8 mouse cellular contexts compared by ENCODE assay signal in genomic region chr2:35977749-35978148, GRCm38 (mm10). TPM values are rescaled to one million over a fixed set of nuclear protein-coding genes. Genes with fewer than 3 reads are reported as not detected.
A peak's percentile ranks its signal among the peaks of the same experiment; 100 is the strongest.
DNase-seq lines count a peak whose midpoint lies in the region; ATAC-seq and TF ChIP-seq lines count a peak whose summit lies in the region.

No protein-coding gene starts in this region.

- no peaks in the 10 kb centered on the region for H3K27me3 ChIP-seq in lung, postnatal 0 days (replicated peaks; ENCODE audit: insufficient read depth, low read length)
- H3K27me3 ChIP-seq in neural tube, embryonic 15.5 days (replicated peaks) = no peaks in the 10 kb centered on the region

- 86% methylated on average over 3 of the region's 3 CpGs for WGBS in lung, postnatal 0 days
- 76% methylated on average over 3 of the region's 3 CpGs for WGBS in lung, adult 2 months
- WGBS in large intestine, adult 2 months = 57% methylated on average over 3 of the region's 3 CpGs
- WGBS in neural tube, embryonic 15.5 days = 99% methylated on average over 3 of the region's 3 CpGs

- H3K9ac ChIP-seq in lung, postnatal 0 days (replicated peaks; ENCODE audit: low read depth) = no peak overlapping the region
- no peak overlapping the region for H3K9ac ChIP-seq in neural tube, embryonic 15.5 days (replicated peaks)

- no peaks in the 10 kb centered on the region for H3K9me3 ChIP-seq in lung, postnatal 0 days (ENCODE audit: low read length)
- no peaks in the 10 kb centered on the region for H3K9me3 ChIP-seq in neural tube, embryonic 15.5 days (replicated peaks)

- peak; percentile 26 for DNase-seq in CD4-positive, CD25-positive, alpha-beta regulatory T cell, adult 2 months (ENCODE audit: low read depth, low spot score)
- DNase-seq in lung, postnatal 0 days (ENCODE audit: low spot score) = no peak
- DNase-seq in lung, adult 2 months = no peak
- peak; percentile 7 for DNase-seq in large intestine, adult 2 months (ENCODE audit: low read depth, low spot score)
- DNase-seq in kidney, postnatal 25 days = no peak
- DNase-seq in heart, postnatal 14 days = no peak

- TF ChIP-seq POLR2A in lung, adult 2 months (IDR thresholded peaks at IDR 0.05; ENCODE audit: borderline replicate concordance, extremely low read depth, low read depth, low read length) = no peak

- TF ChIP-seq CTCF in lung, postnatal 0 days (IDR thresholded peaks at IDR 0.05) = no peak
- no peak for TF ChIP-seq CTCF in lung, adult 2 months (IDR thresholded peaks at IDR 0.05; ENCODE audit: insufficient read depth, low read length)

- no peak overlapping the region for H3K27ac ChIP-seq in lung, postnatal 0 days (ENCODE audit: low read length)
- no peak overlapping the region for H3K27ac ChIP-seq in neural tube, embryonic 15.5 days (replicated peaks)

- peaks cover 13% of the 10 kb centered on the region; the same call in 1 of the 2 replicates for H3K4me1 ChIP-seq in lung, postnatal 0 days (ENCODE audit: insufficient read depth, low read depth, low read length)
- peaks cover 9% of the 10 kb centered on the region for H3K4me1 ChIP-seq in lung, adult 2 months (ENCODE audit: control insufficient read depth, insufficient read depth, low read length)
- peaks cover 31% of the 10 kb centered on the region for H3K4me1 ChIP-seq in neural tube, embryonic 15.5 days

- no peak for TF ChIP-seq EP300 in lung, postnatal 0 days (IDR thresholded peaks at IDR 0.05)

- intact Hi-C loops in heart, postnatal 14 days (cut with DNase I) = no loop called here

- peak overlapping the region; percentile 99; the same call in 1 of the 2 replicates for H3K4me2 ChIP-seq in lung, postnatal 0 days (replicated peaks; ENCODE audit: low read depth, low read length)
- H3K4me2 ChIP-seq in neural tube, embryonic 15.5 days = peak overlapping the region; percentile 96

- H3K36me3 ChIP-seq in lung, postnatal 0 days (ENCODE audit: insufficient read depth, low read length) = no peaks in the 10 kb centered on the region
- no peaks in the 10 kb centered on the region for H3K36me3 ChIP-seq in neural tube, embryonic 15.5 days

- ATAC-seq in CD4-positive, CD25-positive, alpha-beta regulatory T cell, adult 4 months = no peak
- no peak for ATAC-seq in lung, postnatal 0 days
- no peak for ATAC-seq in neural tube, embryonic 15.5 days (ENCODE audit: low FRiP score)

- no peak overlapping the region for H3K4me3 ChIP-seq in lung, postnatal 0 days (ENCODE audit: low read depth, low read length)
- H3K4me3 ChIP-seq in lung, adult 2 months (replicated peaks; ENCODE audit: extremely low read depth, low read depth, low read length) = no peak overlapping the region
- peak overlapping the region; percentile 77; the same call in 1 of the 2 replicates for H3K4me3 ChIP-seq in neural tube, embryonic 15.5 days (replicated peaks)

RNA-seq across cellular contexts. Expression of gene Ttll11, which starts 2.0 kb away (rescaled TPM):
- polyA plus RNA-seq in CD4-positive, CD25-positive, alpha-beta regulatory T cell, adult 4 months (2017; shearing (Covaris generic)) = not detected
- 1.7 and 2.1 TPM in 2 replicates for polyA plus RNA-seq in lung, postnatal 0 days (2015; fragmentation: Nextera tagmentation; extraction: Ambion mirVana)
- polyA plus RNA-seq in lung, adult 2 months (2012; rRNA removed) = 1.3 and 1.7 TPM in 2 replicates
- polyA plus RNA-seq in large intestine, adult 2 months (2012; rRNA removed) = 0.24 and 0.47 TPM in 2 replicates
- 4.5 and 5.7 TPM in 2 replicates for polyA plus RNA-seq in neural tube, embryonic 15.5 days (2015; fragmentation: Nextera tagmentation; extraction: Ambion mirVana)
- 1 to 10 TPM; 1.3 to 1.9 TPM for total RNA-seq in heart, postnatal 14 days (2021)

Comparison
In these comparisons a context has a peak if more than half of its experiments do, and no peak if none do; other contexts are left out.
1. DNase-seq: peak in CD4-positive, CD25-positive, alpha-beta regulatory T cell, adult 2 months (single experiment) and large intestine, adult 2 months (single experiment); none in lung, postnatal 0 days (single experiment), lung, adult 2 months (single experiment), kidney, postnatal 25 days (0 of 2) and heart, postnatal 14 days (0 of 2).